Mouse (Mus musculus) ES-Bruce4 (cell line): ENCODE measurements at regions not wholly inside any gene's neighbourhood (a gene's known extent, or its start where the extent isn't known, plus 50 kb on each side); places are given as distances from the start of the nearest gene placed in this dataset.

Experiments
- H3K27ac ChIP-seq: 2 replicates; pipeline ENCODE4 v1.5.1; 2012; ENCODE audit warnings: low read length, inconsistent platforms; ENCODE audit not compliant: insufficient read depth
- H3K27me3 ChIP-seq: 2 replicates; pipeline ENCODE4 v1.6.1; 2012; ENCODE audit warnings: mild to moderate bottlenecking, low read length, inconsistent platforms; ENCODE audit not compliant: control insufficient read depth, poor library complexity, insufficient read depth, severe bottlenecking
- H3K36me3 ChIP-seq: 2 replicates; pipeline ENCODE4 v1.6.1; 2012; ENCODE audit warnings: inconsistent platforms, mild to moderate bottlenecking, low read length, moderate library complexity; ENCODE audit not compliant: control insufficient read depth, poor library complexity, insufficient read depth, severe bottlenecking
- H3K4me1 ChIP-seq: one replicate; pipeline ENCODE4 v1.8.1; 2011; ENCODE audit warnings: low read length; ENCODE audit not compliant: control insufficient read depth, insufficient read depth
- H3K4me3 ChIP-seq: 2 replicates; pipeline ENCODE4 v1.5.1; 2011; ENCODE audit warnings: low read depth, mild to moderate bottlenecking, low read length
- H3K9ac ChIP-seq: 2 replicates; pipeline ENCODE4 v1.6.1; 2012; ENCODE audit warnings: low read depth, mild to moderate bottlenecking, inconsistent platforms; ENCODE audit not compliant: poor library complexity, severe bottlenecking
- H3K9me3 ChIP-seq: replicated peaks from 2 replicates; pipeline ENCODE4 v1.6.1; 2012; ENCODE audit warnings: mild to moderate bottlenecking, low read length, inconsistent platforms; ENCODE audit not compliant: control insufficient read depth, poor library complexity, insufficient read depth, severe bottlenecking
- CTCF ChIP-seq: IDR thresholded peaks from one replicate; pipeline ENCODE4 v1.8.1; 2011; ENCODE audit warnings: low read depth, low read length
- EP300 ChIP-seq: IDR thresholded peaks from 2 replicates; pipeline ENCODE4 v1.6.1; 2011; ENCODE audit warnings: low read depth, low read length; ENCODE audit not compliant: insufficient read depth
- POLR2A ChIP-seq: IDR thresholded peaks from one replicate; pipeline ENCODE4 v1.8.1; 2011; ENCODE audit warnings: low read length; ENCODE audit not compliant: insufficient read depth

DNA sequence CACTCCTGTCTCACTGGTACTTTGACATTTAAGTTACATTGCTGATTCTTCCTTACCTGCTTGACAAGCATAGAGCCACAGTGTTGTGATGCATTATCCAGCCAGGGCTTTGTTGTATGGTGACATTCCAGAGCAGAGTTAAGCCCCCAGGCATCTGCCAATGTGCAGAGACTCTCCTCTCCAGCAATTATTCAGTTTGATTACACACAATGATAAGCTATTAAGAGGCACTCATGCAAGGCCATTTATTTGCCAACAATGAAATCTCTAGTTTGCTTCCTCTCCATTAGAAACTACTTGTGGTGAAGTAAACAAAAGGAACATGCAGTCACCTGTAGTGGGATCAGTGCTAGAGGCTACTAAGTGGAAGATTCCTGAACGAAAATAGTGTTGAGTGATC is 444.7 kb upstream of the Nova1 start:
- Histone ChIP-seq H3K9ac (no peak overlapping the region), H3K4me3 (no peak overlapping the region), H3K27ac (no peak overlapping the region), H3K36me3 (no peaks in the 10 kb centered on the region), H3K9me3 (no peaks in the 10 kb centered on the region), H3K27me3 (no peaks in the 10 kb centered on the region; the same call in 1 of the 2 replicates), H3K4me1 (no peaks in the 10 kb centered on the region)
- TF ChIP-seq EP300, result no peak
- no peak for TF ChIP-seq CTCF
- no peak for TF ChIP-seq POLR2A

DNA sequence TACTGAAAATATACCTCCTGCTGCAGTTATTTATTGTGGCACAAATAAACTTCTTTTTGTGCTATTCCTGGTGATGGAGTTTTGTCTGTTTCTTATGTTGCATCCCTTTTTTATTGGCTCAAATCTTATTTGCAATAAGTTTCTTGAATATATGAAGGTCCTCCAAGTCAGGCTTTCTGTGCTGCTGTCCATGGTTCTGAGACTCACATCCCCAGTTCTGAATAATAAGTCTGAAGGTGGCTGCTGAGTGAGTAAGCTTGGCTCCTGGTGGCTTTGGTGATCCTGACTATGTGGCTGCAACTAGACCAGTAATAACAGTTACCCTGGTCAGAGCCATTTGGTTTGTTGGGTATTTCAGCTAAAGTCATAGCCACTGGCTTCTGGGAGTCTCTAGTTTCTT is 433.6 kb upstream of the Nova1 start:
- H3K9ac ChIP-seq, result no peak overlapping the region
- H3K4me3 ChIP-seq, result no peak overlapping the region
- TF ChIP-seq POLR2A, result no peak
- TF ChIP-seq CTCF, result no peak
- no peak for TF ChIP-seq EP300
- no peaks in the 10 kb centered on the region for H3K27me3 ChIP-seq
- no peaks in the 10 kb centered on the region for H3K36me3 ChIP-seq
- no peaks in the 10 kb centered on the region for H3K4me1 ChIP-seq
- H3K27ac ChIP-seq, result no peak overlapping the region
- no peaks in the 10 kb centered on the region for H3K9me3 ChIP-seq

DNA sequence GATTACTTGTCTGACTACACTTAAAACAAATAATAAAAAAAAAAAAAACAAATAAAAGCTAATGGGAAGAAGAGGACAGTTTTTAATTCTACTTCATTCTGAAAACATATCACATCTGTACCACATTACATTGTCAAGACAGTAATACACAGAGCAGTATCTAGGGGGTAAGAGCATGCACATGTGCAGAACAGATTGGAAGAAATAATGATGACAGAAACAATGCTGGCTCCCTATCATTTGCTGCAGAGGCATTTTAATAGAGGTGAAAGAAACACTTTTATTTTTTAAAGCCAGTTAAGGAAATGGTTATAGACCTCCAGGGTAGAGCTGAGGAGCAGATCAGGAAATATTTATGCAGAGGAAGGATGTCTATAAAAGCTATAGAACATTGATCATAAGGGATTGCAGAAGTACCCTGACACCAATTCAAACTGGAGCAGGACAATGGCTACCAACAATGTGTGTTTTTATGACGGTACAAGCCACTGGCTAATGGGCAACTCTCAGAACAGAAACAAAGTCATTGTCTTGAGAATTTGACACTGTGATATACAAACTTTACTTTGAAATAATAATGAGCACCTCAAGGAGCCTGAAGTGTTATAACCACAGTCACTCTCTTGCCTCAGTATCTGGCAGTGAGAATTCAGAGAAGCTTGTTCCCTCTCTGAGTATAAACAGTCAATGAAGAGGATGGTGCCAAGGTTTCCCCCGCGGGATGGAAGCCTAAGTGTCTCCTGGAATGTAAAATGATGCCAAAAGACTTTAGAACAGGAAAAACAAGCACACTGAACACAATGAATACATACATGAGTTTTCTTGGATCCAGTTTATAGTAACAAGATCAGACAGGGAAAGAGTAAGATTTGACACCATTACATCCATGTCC is 425.1 kb upstream of the Nova1 start:
- Histone ChIP-seq H3K4me1 (no peaks in the 10 kb centered on the region), H3K9me3 (no peaks in the 10 kb centered on the region), H3K9ac (no peak overlapping the region), H3K27me3 (no peaks in the 10 kb centered on the region), H3K36me3 (no peaks in the 10 kb centered on the region), H3K4me3 (no peak overlapping the region), H3K27ac (no peak overlapping the region)
- TF ChIP-seq POLR2A, result no peak
- TF ChIP-seq CTCF, result no peak
- TF ChIP-seq EP300, result no peak

DNA sequence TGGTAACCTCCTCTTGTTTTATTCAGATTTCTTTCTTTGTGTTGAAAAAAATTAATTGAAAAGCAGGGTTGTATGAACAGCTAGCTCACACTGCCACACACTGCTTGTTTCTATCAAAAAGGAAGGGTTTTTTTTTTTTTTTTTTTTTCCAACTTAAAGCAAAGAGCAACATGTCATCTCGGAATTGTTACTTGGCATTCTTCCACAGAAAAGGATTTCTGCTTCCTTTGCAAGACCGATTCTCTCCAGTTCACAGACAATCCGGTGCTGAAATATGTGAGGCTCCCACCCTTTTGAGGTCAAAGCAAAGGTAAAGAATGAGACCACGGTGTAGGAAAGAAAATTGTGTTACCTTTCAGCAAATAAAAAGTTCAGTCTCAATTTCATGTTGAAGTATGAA is 401.3 kb upstream of the Nova1 start:
- Histone ChIP-seq H3K4me3 (no peak overlapping the region), H3K4me1 (no peaks in the 10 kb centered on the region), H3K36me3 (no peaks in the 10 kb centered on the region), H3K27me3 (no peaks in the 10 kb centered on the region), H3K27ac (no peak overlapping the region), H3K9ac (no peak overlapping the region), H3K9me3 (no peaks in the 10 kb centered on the region)
- TF ChIP-seq EP300 (no peak), POLR2A (no peak), CTCF (no peak)

DNA sequence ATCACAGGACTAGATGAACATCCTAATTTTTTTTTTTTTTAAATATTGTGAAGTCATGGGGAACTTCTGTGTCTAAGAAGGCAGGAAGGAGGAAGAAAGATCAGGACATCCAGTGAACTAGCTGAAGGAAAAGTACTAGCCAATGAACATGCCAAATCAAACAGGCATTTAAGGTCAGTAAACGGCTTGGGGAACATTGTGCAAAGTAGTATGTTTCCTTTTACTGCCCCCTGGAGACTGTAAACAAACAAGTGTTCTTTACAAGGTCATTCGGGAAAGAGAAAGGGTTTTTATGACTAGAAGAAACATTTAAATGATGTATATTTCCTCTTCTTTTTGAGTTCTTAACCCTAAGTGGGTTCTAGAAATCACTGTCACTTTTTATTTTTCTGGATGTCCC is 400.6 kb upstream of the Nova1 start:
- H3K9me3 ChIP-seq, result no peaks in the 10 kb centered on the region
- TF ChIP-seq POLR2A (no peak), CTCF (no peak), EP300 (no peak)
- H3K36me3 ChIP-seq, result no peaks in the 10 kb centered on the region
- H3K4me1 ChIP-seq, result no peaks in the 10 kb centered on the region
- H3K27ac ChIP-seq, result no peak overlapping the region
- H3K9ac ChIP-seq, result no peak overlapping the region
- no peak overlapping the region for H3K4me3 ChIP-seq
- no peaks in the 10 kb centered on the region for H3K27me3 ChIP-seq

DNA sequence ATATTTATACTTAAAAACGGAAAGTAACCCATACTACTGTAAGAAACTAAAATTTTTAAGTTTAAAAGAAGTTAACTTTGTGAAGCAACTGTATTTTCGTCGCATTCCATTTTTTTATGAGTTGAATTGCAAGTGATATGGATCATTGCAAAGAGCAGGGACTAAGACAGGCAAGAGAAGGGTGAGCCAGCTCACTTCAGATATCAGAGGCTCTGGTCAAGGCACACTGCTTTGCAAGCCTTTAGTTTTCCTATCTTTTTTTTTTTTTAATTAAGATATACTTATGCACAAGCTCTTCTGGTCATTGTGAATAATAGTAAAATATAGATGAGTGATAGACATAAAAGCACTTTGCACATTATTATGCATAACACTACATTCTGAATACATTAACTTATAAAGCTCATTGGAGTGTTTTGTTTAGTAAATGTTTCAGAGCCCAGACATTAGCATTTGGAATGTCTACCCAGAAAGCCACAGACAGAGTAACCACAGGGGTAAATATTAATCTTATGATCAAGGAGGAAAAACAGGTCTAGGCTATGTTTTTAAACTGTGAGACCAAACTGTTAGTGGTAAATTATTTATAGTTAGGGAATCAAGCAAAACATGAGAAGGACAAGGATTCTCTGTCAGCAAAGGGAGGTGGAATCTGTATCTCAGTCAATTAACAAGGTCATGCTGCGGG is 392.8 kb upstream of the Nova1 start:
- Histone ChIP-seq H3K27ac (no peak overlapping the region), H3K36me3 (no peaks in the 10 kb centered on the region), H3K4me3 (no peak overlapping the region), H3K4me1 (no peaks in the 10 kb centered on the region), H3K9me3 (no peaks in the 10 kb centered on the region), H3K27me3 (no peaks in the 10 kb centered on the region), H3K9ac (no peak overlapping the region)
- no peak for TF ChIP-seq EP300
- TF ChIP-seq CTCF, result no peak
- no peak for TF ChIP-seq POLR2A
